Mouse (Mus musculus): ENCODE data around the gene Jph4. TPM values are rescaled to one million over a fixed set of nuclear protein-coding genes. Genes with fewer than 3 reads are reported as not detected.
A peak's percentile ranks its signal among the peaks of the same experiment; 100 is the strongest.

Jph4 gene
- 39.7 and 42.5 TPM in 2 replicates for polyA plus RNA-seq (2015; fragmentation: Nextera tagmentation; extraction: Ambion mirVana)

GRCm38 (mm10) chr14:55116425-55117200, at the start of gene Jph4:
Gene Jph4 (minus strand): TSS chr14:55116935.
- ATAC-seq (replicated peaks): peak; percentile 70
- WGBS: 3% methylated on average over 21 of the region's 21 CpGs
- Histone ChIP-seq H3K9me3 (no peaks in the 10 kb centered on the region), H3K4me2 (peak within 1 kb of the TSS; percentile 81), H3K27ac (peak within 1 kb of the TSS; percentile 97), H3K27me3 (replicated peaks) (no peaks in the 10 kb centered on the region), H3K36me3 (replicated peaks) (no peaks in the 10 kb centered on the region; the same call in 1 of the 2 replicates), H3K4me3 (peak within 1 kb of the TSS; percentile 83), H3K9ac (peak within 1 kb of the TSS; percentile 74), H3K4me1 (peaks cover 38% of the 10 kb centered on the region)

- Histone ChIP-seq H3K9ac (no peak overlapping the region), H3K4me1 (peaks cover 9% of the 10 kb centered on the region), H3K4me2 (no peak overlapping the region), H3K4me3 (no peak overlapping the region), H3K36me3 (replicated peaks) (no peaks in the 10 kb centered on the region), H3K27ac (no peak overlapping the region), H3K27me3 (replicated peaks) (no peaks in the 10 kb centered on the region), H3K9me3 (no peaks in the 10 kb centered on the region)
- no peak for ATAC-seq (replicated peaks)
- WGBS: 79% methylated on average over 5 of the region's 5 CpGs
Measured at GRCm38 (mm10) chr14:55164172-55164806, 47.6 kb upstream of the Jph4 start.

GRCm38 (mm10) chr14:55162168-55162567, 45.4 kb upstream of the Jph4 start:
- Histone ChIP-seq H3K4me1 (peaks cover 4% of the 10 kb centered on the region), H3K27me3 (replicated peaks) (no peaks in the 10 kb centered on the region), H3K9ac (no peak overlapping the region), H3K4me3 (no peak overlapping the region), H3K9me3 (no peaks in the 10 kb centered on the region), H3K36me3 (replicated peaks) (no peaks in the 10 kb centered on the region), H3K27ac (no peak overlapping the region), H3K4me2 (no peak overlapping the region)
- WGBS: 85% methylated on average over 4 of the region's 4 CpGs
- ATAC-seq (replicated peaks): no peak

GRCm38 (mm10) chr14:55161098-55161634, 44.4 kb upstream of the Jph4 start:
- whole genome bisulfite sequencing: 31% methylated on average over 14 of the region's 14 CpGs
- ATAC-seq (replicated peaks): peak; percentile 91
- Histone ChIP-seq H3K27ac (no peak overlapping the region), H3K4me3 (no peak overlapping the region), H3K9ac (no peak overlapping the region), H3K36me3 (replicated peaks) (no peaks in the 10 kb centered on the region), H3K27me3 (replicated peaks) (no peaks in the 10 kb centered on the region), H3K9me3 (no peaks in the 10 kb centered on the region), H3K4me2 (peak overlapping the region; percentile 48), H3K4me1 (peaks cover 4% of the 10 kb centered on the region)

GRCm38 (mm10) chr14:55160251-55161071, 43.7 kb upstream of the Jph4 start:
- Histone ChIP-seq H3K4me1 (peaks cover 4% of the 10 kb centered on the region), H3K4me2 (no peak overlapping the region), H3K9me3 (no peaks in the 10 kb centered on the region), H3K9ac (no peak overlapping the region), H3K36me3 (replicated peaks) (no peaks in the 10 kb centered on the region), H3K27ac (no peak overlapping the region), H3K27me3 (replicated peaks) (no peaks in the 10 kb centered on the region), H3K4me3 (no peak overlapping the region)
- 76% methylated on average over 10 of the region's 10 CpGs for WGBS
- peak; percentile 43 for ATAC-seq (replicated peaks)

DNA sequence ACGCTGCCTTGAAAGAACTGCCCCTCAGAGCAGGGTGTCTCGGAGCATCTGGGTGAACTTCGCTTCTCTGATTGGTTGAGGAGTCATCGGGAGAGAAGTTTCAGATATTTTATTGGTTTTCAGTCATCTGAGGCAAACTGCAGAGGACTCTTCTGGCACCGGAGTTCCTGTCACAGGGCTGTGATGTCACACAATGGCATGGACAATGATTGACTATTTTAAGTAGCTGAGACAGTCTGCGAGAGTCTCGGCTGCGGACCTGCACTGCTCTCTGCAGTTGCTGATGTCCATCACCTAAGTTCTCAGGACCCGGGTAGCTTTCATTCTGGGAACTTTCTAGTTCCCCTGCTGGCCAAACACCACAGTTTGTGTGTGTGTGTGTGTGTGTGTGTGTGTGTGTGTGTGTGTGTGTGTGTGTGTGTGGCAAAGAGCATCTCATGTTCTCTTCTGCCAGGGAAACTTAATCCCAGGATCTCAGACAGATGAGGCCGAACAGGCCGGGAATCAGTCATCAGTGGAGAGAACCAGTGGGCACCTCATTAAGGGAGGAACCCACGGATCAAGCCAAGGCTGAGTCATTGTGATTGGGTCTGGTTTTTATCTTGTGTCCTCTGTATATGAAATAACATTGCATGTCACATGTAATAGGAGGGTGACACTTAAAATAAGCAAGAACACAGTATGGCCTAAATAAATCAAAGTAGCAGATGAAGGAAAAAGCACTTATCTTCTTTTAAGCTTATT, 40.8 kb upstream of the Jph4 start:
- Histone ChIP-seq H3K27ac (no peak overlapping the region), H3K9me3 (no peaks in the 10 kb centered on the region), H3K9ac (no peak overlapping the region), H3K27me3 (replicated peaks) (no peaks in the 10 kb centered on the region), H3K4me3 (no peak overlapping the region), H3K36me3 (replicated peaks) (no peaks in the 10 kb centered on the region), H3K4me1 (peaks cover 4% of the 10 kb centered on the region), H3K4me2 (no peak overlapping the region)
- ATAC-seq (replicated peaks): no peak
- WGBS: 70% methylated on average over 12 of the region's 12 CpGs

GRCm38 (mm10) chr14:55152951-55153481, 36.3 kb upstream of the Jph4 start:
- Histone ChIP-seq H3K27ac (no peak overlapping the region), H3K4me1 (peaks cover 15% of the 10 kb centered on the region), H3K4me3 (no peak overlapping the region), H3K9me3 (no peaks in the 10 kb centered on the region), H3K9ac (no peak overlapping the region), H3K27me3 (replicated peaks) (no peaks in the 10 kb centered on the region), H3K4me2 (no peak overlapping the region), H3K36me3 (replicated peaks) (no peaks in the 10 kb centered on the region)
- no peak for ATAC-seq (replicated peaks)
- WGBS: 91% methylated on average over 16 of the region's 16 CpGs

- no peak overlapping the region for H3K4me3 ChIP-seq
- ATAC-seq (replicated peaks): no peak
- no peaks in the 10 kb centered on the region for H3K27me3 ChIP-seq (replicated peaks)
- no peaks in the 10 kb centered on the region for H3K36me3 ChIP-seq (replicated peaks)
- no peak overlapping the region for H3K27ac ChIP-seq
- peaks cover 15% of the 10 kb centered on the region for H3K4me1 ChIP-seq
- H3K4me2 ChIP-seq: no peak overlapping the region
- 90% methylated on average over 4 of the region's 4 CpGs for WGBS
- H3K9ac ChIP-seq: no peak overlapping the region
- no peaks in the 10 kb centered on the region for H3K9me3 ChIP-seq
Measured at GRCm38 (mm10) chr14:55152174-55152573, 35.4 kb upstream of the Jph4 start.

- 86% methylated on average over 5 of the region's 5 CpGs for WGBS
Measured at GRCm38 (mm10) chr14:55150985-55151384, 34.2 kb upstream of the Jph4 start.

GRCm38 (mm10) chr14:55149041-55149440, 32.3 kb upstream of the Jph4 start:
- peaks cover 15% of the 10 kb centered on the region for H3K4me1 ChIP-seq
- peak overlapping the region; percentile 66 for H3K27ac ChIP-seq
- H3K27me3 ChIP-seq (replicated peaks): no peaks in the 10 kb centered on the region
- H3K4me2 ChIP-seq: 0 out of 2 replicates have a peak overlapping the region, but pooled peaks have one; percentile 7
- H3K9me3 ChIP-seq: no peaks in the 10 kb centered on the region
- no peak overlapping the region for H3K4me3 ChIP-seq
- WGBS: 46% methylated on average over 5 of the region's 5 CpGs
- H3K36me3 ChIP-seq (replicated peaks): no peaks in the 10 kb centered on the region
- H3K9ac ChIP-seq: no peak overlapping the region
- peak; percentile 91 for ATAC-seq (replicated peaks)

More at GRCm38 (mm10) chr14:55150985-55151384, 34.2 kb upstream of the Jph4 start:
- H3K9me3 ChIP-seq: no peaks in the 10 kb centered on the region
- no peak overlapping the region for H3K4me3 ChIP-seq
- peaks cover 15% of the 10 kb centered on the region for H3K4me1 ChIP-seq
- H3K36me3 ChIP-seq (replicated peaks): no peaks in the 10 kb centered on the region
- ATAC-seq (replicated peaks): no peak
- H3K4me2 ChIP-seq: no peak overlapping the region
- H3K9ac ChIP-seq: no peak overlapping the region
- H3K27me3 ChIP-seq (replicated peaks): no peaks in the 10 kb centered on the region
- no peak overlapping the region for H3K27ac ChIP-seq

DNA sequence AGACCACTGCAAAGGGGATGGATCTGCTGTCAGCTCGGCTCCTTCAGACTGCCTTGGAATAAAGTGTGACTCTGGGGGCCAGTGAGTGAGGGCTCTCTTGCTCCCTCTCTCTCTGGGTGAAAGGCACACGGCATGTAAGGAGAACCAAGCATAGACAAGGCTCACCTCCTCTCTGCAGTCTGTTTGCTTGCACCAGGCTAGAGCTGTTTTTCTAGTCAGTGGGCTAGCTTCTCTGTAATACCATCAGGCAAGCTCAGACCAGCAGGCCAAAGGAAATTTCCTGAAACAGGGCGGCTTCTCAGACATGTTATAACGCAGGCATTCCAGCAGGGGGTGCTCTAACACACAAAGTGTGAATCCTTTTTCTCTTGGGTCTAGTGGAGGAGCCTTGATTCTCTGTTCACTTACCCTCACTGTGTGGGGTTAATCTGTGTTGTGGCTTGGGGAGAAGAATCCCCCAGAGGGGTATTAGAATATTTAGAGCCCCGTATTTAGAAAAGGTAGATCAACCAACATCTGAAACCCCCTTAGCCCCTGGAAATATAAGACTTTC, 31.7 kb upstream of the Jph4 start:
- Histone ChIP-seq H3K4me2 (no peak overlapping the region), H3K9me3 (no peaks in the 10 kb centered on the region), H3K4me3 (no peak overlapping the region), H3K27me3 (replicated peaks) (no peaks in the 10 kb centered on the region), H3K27ac (peak overlapping the region; percentile 66), H3K9ac (no peak overlapping the region), H3K4me1 (peaks cover 15% of the 10 kb centered on the region), H3K36me3 (replicated peaks) (no peaks in the 10 kb centered on the region)
- ATAC-seq (replicated peaks): peak; percentile 80
- WGBS: 22% methylated on average over 5 of the region's 5 CpGs

All from midbrain, embryonic 15.5 days (tissue).